Mouse (Mus musculus) limb, embryonic 10.5 days (tissue): ENCODE measurements at regions not wholly inside any gene's neighbourhood (a gene's known extent, or its start where the extent isn't known, plus 50 kb on each side); places are given as distances from the start of the nearest gene placed in this dataset.
"Not testable (repeated sequence)": the region's sequence is repeated elsewhere in the genome, so short reads cannot be mapped to it uniquely, and the experiment has no call there.

Experiments
- DNase-seq: peaks from one replicate; pipeline ENCODE4 v3.0.0-alpha.2; 2017; ENCODE audit warnings: low spot score
- H3K27ac ChIP-seq: fragments of 300-500 bp; sonication (generic); 2 replicates; pipeline ENCODE4 v1.5.1; 2016; ENCODE audit warnings: mild to moderate bottlenecking
- H3K27me3 ChIP-seq: fragments of 300-500 bp; sonication (generic); 2 replicates; pipeline ENCODE4 v1.6.1; 2016; ENCODE audit warnings: low read depth, mild to moderate bottlenecking; ENCODE audit not compliant: poor library complexity, severe bottlenecking
- H3K36me3 ChIP-seq: fragments of 300-500 bp; sonication (generic); 2 replicates; pipeline ENCODE4 v1.6.1; 2016; ENCODE audit warnings: mild to moderate bottlenecking, moderate library complexity
- H3K4me1 ChIP-seq: fragments of 300-500 bp; sonication (generic); 2 replicates; pipeline ENCODE4 v1.6.1; 2016
- H3K4me3 ChIP-seq: fragments of 300-500 bp; sonication (generic); 2 replicates; pipeline ENCODE4 v1.5.1; 2016; ENCODE audit warnings: mild to moderate bottlenecking, moderate library complexity
- H3K9me3 ChIP-seq: fragments of 300-500 bp; sonication (generic); replicated peaks from 2 replicates; pipeline ENCODE4 v1.6.1; 2016; ENCODE audit warnings: mild to moderate bottlenecking
- WGBS: fragments of 180-500 bp; shearing (Covaris S2); methylation state at CpG from one replicate; pipeline ENCODE4 v1.1.7; 2016; 5-methylcytosine and 5-hydroxymethylcytosine counted together

- Histone ChIP-seq H3K27ac (no peak overlapping the region), H3K27me3 (no peaks in the 10 kb centered on the region), H3K4me3 (no peak overlapping the region), H3K9me3 (no peaks in the 10 kb centered on the region), H3K36me3 (no peaks in the 10 kb centered on the region), H3K4me1 (no peaks in the 10 kb centered on the region)
- no peak for DNase-seq
- WGBS: 64% methylated on average over 5 of the region's 5 CpGs
Measured at GRCm38 (mm10) chr10:11739574-11740368, 396.6 kb downstream of the Epm2a start.

GRCm38 (mm10) chr10:11745587-11745986 lies 402.4 kb downstream of the Epm2a start:
- no peak for DNase-seq
- no peak overlapping the region for H3K27ac ChIP-seq
- no peaks in the 10 kb centered on the region for H3K4me1 ChIP-seq
- no peak overlapping the region for H3K4me3 ChIP-seq
- H3K27me3 ChIP-seq: no peaks in the 10 kb centered on the region
- no peaks in the 10 kb centered on the region for H3K9me3 ChIP-seq
- H3K36me3 ChIP-seq: no peaks in the 10 kb centered on the region
- WGBS: 93% methylated on average over 4 of the region's 4 CpGs

- H3K36me3 ChIP-seq: no peaks in the 10 kb centered on the region
- no peak for DNase-seq
- H3K4me1 ChIP-seq: no peaks in the 10 kb centered on the region
- no peak overlapping the region for H3K27ac ChIP-seq
- no peak overlapping the region for H3K4me3 ChIP-seq
- no peaks in the 10 kb centered on the region for H3K9me3 ChIP-seq
- H3K27me3 ChIP-seq: no peaks in the 10 kb centered on the region
Measured at GRCm38 (mm10) chr10:11746959-11747358, 403.8 kb downstream of the Epm2a start.

GRCm38 (mm10) chr10:11755105-11755730 lies 412.0 kb downstream of the Epm2a start:
- H3K27ac ChIP-seq: no peak overlapping the region
- H3K4me1 ChIP-seq: no peaks in the 10 kb centered on the region
- no peaks in the 10 kb centered on the region for H3K27me3 ChIP-seq
- no peaks in the 10 kb centered on the region for H3K36me3 ChIP-seq
- no peaks in the 10 kb centered on the region for H3K9me3 ChIP-seq
- no peak overlapping the region for H3K4me3 ChIP-seq
- no peak for DNase-seq
- whole genome bisulfite sequencing: 89% methylated on average over 5 of the region's 5 CpGs

GRCm38 (mm10) chr10:11777894-11778293 lies 434.7 kb downstream of the Epm2a start:
- Histone ChIP-seq H3K4me1 (no peaks in the 10 kb centered on the region), H3K4me3 (no peak overlapping the region), H3K36me3 (no peaks in the 10 kb centered on the region), H3K27ac (no peak overlapping the region), H3K27me3 (no peaks in the 10 kb centered on the region), H3K9me3 (no peaks in the 10 kb centered on the region)
- DNase-seq: no peak
- 90% methylated on average over 6 of the region's 6 CpGs for WGBS

DNA sequence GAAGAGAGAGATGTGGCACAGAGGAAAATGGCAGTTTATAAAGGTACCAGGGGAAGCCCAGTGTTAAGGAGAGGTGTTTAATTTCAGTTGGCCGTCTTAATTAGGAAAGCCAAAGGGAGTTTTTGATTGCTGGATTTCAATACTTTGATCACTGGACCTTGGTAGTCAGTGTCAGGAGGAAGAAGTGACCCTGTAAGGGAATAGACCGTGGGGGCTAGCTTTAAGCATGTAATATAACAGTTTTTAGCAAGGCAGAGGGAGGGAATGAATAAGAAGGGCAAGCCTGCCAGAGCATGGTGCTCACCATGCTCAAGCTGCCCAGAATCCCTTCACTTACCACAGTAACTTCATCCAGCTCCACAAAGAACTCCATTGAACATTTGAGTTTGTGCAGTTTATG lies 437.1 kb downstream of the Epm2a start:
- no peak overlapping the region for H3K27ac ChIP-seq
- H3K36me3 ChIP-seq: no peaks in the 10 kb centered on the region
- DNase-seq: no peak
- H3K9me3 ChIP-seq: no peaks in the 10 kb centered on the region
- H3K4me3 ChIP-seq: no peak overlapping the region
- no peaks in the 10 kb centered on the region for H3K4me1 ChIP-seq
- 71% methylated on average over 2 of the region's 2 CpGs for WGBS
- no peaks in the 10 kb centered on the region for H3K27me3 ChIP-seq

- Histone ChIP-seq H3K36me3 (no peaks in the 10 kb centered on the region), H3K9me3 (no peaks in the 10 kb centered on the region), H3K27ac (no peak overlapping the region), H3K27me3 (no peaks in the 10 kb centered on the region), H3K4me3 (no peak overlapping the region), H3K4me1 (no peaks in the 10 kb centered on the region)
- DNase-seq: no peak
Measured at GRCm38 (mm10) chr10:11787240-11787639, 444.0 kb downstream of the Epm2a start.

DNA sequence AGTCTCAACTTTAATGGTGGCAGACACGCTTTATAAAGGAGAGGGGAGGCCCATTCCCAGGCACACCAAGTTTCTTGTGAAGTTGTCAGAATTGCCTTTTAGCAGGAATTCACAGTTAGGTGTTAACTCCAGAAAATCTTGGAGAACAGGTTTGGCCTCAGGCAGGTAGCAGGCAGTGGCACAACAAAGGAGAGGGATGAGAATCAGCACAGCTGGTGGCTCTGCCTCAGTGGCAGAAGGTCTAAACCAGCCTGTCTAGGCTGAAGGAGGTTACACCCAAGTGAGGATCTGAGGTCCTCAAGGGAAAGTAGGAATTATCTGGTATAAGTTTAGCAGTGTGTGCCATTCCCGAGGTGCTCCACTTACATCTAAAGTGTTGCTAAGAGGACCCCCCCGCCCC lies 456.3 kb downstream of the Epm2a start:
- 87% methylated on average over 3 of the region's 3 CpGs for WGBS
- Histone ChIP-seq H3K4me1 (no peaks in the 10 kb centered on the region), H3K27ac (no peak overlapping the region), H3K4me3 (no peak overlapping the region), H3K36me3 (no peaks in the 10 kb centered on the region), H3K9me3 (no peaks in the 10 kb centered on the region), H3K27me3 (no peaks in the 10 kb centered on the region)
- DNase-seq: no peak

DNA sequence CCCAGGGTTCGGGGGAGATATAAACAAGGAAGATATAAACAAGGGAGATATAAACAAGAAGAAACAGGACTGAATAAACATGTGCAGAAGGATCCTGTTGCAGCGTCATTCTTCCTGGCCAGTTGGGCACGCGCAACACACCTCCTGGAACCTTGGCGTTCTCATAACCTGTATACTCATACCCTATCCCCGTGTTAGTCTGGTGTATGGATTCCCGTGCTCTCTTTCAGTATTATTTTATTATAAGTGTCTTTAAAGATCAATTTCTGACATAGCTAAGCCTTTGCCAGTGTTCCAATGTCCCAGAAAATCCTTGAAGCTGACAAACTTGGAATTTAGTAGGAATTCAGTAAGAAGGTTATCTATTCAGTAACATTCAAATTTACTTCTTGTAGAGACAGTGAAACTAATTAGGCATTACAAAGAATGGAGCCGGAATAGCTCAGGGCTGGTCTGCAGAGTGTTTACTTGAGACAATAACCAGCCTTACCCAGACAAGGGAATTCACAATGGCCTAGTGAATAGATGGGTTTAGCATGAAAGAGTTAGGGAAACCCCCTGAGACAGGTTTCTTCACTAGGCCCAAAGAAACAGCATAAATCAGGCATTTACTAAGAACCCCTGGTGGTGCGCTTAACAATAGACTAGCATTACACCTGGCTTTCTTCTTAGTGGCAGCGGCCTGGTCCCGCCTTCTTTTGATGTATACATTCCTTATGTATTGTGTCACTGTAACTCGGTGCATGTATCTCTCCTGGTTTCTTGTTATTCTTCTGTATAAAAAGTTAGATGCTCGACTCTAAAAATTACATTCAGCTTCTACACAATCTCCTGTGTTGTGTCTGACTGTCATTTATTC lies 458.4 kb downstream of the Epm2a start:
- not testable (repeated sequence) for H3K27ac ChIP-seq, H3K9me3 ChIP-seq, H3K36me3 ChIP-seq, H3K27me3 ChIP-seq, DNase-seq, H3K4me1 ChIP-seq, H3K4me3 ChIP-seq
- WGBS: 92% methylated on average over 13 of the region's 13 CpGs

DNA sequence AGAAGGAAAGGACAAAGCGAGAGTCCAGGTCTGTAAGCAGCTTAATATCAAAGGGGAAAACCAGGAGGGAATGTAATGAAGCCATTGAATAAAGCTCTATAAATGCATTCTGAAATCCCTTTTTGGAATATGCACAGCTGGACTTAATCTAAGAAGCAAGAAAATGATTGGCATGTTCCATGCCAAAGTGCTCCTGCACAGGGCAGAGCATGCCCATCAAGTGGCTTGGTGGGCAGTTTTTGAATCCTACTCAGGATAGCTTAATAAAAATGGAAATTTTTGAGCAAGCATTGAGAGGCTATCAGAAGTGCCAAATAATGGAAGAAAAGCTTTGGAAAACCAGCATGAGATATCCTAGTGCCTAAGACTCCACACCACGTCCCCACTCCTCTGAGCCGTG lies 466.1 kb downstream of the Epm2a start:
- no peak overlapping the region for H3K27ac ChIP-seq
- no peak for DNase-seq
- no peaks in the 10 kb centered on the region for H3K27me3 ChIP-seq
- WGBS: 86% methylated on average over 3 of the region's 3 CpGs
- H3K36me3 ChIP-seq: no peaks in the 10 kb centered on the region
- H3K4me3 ChIP-seq: no peak overlapping the region
- H3K4me1 ChIP-seq: no peaks in the 10 kb centered on the region
- H3K9me3 ChIP-seq: no peaks in the 10 kb centered on the region

DNA sequence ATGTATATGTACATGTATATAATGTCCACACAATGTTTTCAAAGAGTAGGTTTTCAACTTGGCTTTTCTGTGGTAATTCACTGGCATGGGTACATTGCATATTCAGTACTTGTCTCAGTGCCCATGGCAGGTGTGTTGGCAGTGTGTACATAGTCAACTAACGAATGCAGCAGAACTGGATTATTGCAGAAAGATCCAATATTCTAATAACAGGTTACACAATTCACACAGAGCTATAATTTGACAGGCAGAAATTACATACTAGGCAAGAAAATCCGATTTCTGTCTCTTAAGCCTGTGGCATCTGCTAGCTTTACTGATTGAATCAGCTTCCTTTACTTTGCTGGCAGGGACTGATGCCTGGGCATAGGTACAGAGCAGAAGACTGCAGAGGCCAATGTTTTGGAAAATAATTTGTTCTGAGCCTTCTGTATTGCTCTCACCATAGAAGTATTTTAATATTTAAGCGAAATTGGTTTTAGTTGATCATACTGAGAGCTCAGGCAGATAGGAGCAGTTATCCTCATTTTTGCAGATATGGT lies 479.3 kb downstream of the Epm2a start:
- Histone ChIP-seq H3K9me3 (no peaks in the 10 kb centered on the region), H3K4me3 (no peak overlapping the region), H3K4me1 (no peaks in the 10 kb centered on the region), H3K27ac (no peak overlapping the region), H3K27me3 (no peaks in the 10 kb centered on the region), H3K36me3 (no peaks in the 10 kb centered on the region)
- 91% methylated on average over 3 of the region's 3 CpGs for WGBS
- no peak for DNase-seq

GRCm38 (mm10) chr10:11841094-11841493 lies 497.9 kb downstream of the Epm2a start:
- DNase-seq: no peak
- no peaks in the 10 kb centered on the region for H3K4me1 ChIP-seq
- no peak overlapping the region for H3K4me3 ChIP-seq
- H3K9me3 ChIP-seq: no peaks in the 10 kb centered on the region
- no peak overlapping the region for H3K27ac ChIP-seq
- H3K36me3 ChIP-seq: no peaks in the 10 kb centered on the region
- 88% methylated on average over 5 of the region's 5 CpGs for WGBS
- H3K27me3 ChIP-seq: no peaks in the 10 kb centered on the region

GRCm38 (mm10) chr10:11841494-11841893 lies 498.3 kb downstream of the Epm2a start:
- Histone ChIP-seq H3K4me1 (no peaks in the 10 kb centered on the region), H3K27ac (no peak overlapping the region), H3K4me3 (no peak overlapping the region), H3K36me3 (no peaks in the 10 kb centered on the region), H3K27me3 (no peaks in the 10 kb centered on the region), H3K9me3 (no peaks in the 10 kb centered on the region)
- WGBS: 89% methylated on average over 7 of the region's 7 CpGs
- DNase-seq: no peak
